Mouse (Mus musculus) liver, adult 2 months (tissue): ENCODE data around the gene Fbxo44.

Source experiments
- CTCF ChIP-seq: fragments of 200-500 bp; IDR thresholded peaks from 2 replicates; pipeline ENCODE4 v1.5.1; 2011; ENCODE audit warnings: low read depth, low read length, control low read depth
- POLR2A ChIP-seq: fragments of 200-500 bp; IDR thresholded peaks from 2 replicates; pipeline ENCODE4 v1.6.1; 2011; ENCODE audit warnings: low read length, control low read depth; ENCODE audit not compliant: insufficient read depth; ENCODE audit errors: extremely low read depth

DNA sequence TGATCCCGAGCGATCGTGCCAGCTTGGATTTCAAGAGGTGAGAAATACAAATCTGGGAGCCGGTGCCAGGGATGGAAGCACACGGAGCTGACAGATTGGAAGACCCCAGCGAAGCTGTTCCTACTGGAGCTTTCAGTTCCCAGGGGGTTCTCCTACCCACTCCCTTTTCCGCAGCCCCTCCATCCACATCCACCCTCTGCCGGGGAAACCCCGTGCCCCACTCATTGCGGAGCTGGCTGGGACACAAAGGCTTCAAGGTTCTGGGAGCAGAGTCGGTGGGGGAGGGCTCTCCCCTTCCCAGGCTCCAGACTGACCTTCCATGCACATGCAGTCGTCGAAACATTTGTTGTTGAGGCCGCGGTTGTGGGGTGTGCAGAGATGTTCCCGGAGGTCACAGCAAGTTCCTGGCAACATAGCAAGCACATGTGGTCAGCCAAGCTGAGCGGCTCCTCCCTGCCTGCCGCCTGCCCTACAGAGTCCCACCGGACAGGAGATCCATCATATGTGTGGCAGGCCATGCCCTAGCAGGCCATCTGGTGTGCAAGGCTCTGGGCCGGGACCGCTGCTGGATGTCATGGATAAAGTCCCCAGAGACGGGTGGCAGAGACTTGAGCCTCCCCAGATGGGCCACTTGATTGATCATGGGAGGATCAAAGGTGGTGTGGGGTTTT lies 52.5 kb downstream of the Fbxo44 start:
- no peak for TF ChIP-seq CTCF
- TF ChIP-seq POLR2A, result no peak
